Mouse (Mus musculus) liver, postnatal 0 days (tissue): ENCODE results near the gene Ptprk. TPM values are rescaled to one million over a fixed set of nuclear protein-coding genes. Genes with fewer than 3 reads are reported as not detected.

ENCODE experiments used
- ATAC-seq: fragments of 200-750 bp; cut with Nextera tagmentation; 2 replicates; pipeline ENCODE4 v1.8.0; 2017; ENCODE audit warnings: mild to moderate bottlenecking, moderate library complexity
- DNase-seq: peaks from one replicate; pipeline ENCODE4 v3.0.0-alpha.2; 2016
- H3K27ac ChIP-seq: fragments of 300-500 bp; sonication (generic); 2 replicates; pipeline ENCODE4 v1.5.1; 2014; ENCODE audit warnings: antibody characterized with exemption, moderate library complexity, mild to moderate bottlenecking, low read depth
- H3K27me3 ChIP-seq: fragments of 300-500 bp; sonication (generic); 2 replicates; pipeline ENCODE4 v1.6.1; 2014; ENCODE audit warnings: low read length, control low read depth, mixed read lengths; ENCODE audit not compliant: insufficient read depth
- H3K36me3 ChIP-seq: fragments of 300-500 bp; sonication (generic); replicated peaks from 2 replicates; pipeline ENCODE4 v1.6.1; 2014; ENCODE audit warnings: mild to moderate bottlenecking, control low read depth, low read length, moderate library complexity, mixed read lengths; ENCODE audit not compliant: insufficient read depth
- H3K4me1 ChIP-seq: fragments of 300-500 bp; sonication (generic); 2 replicates; pipeline ENCODE4 v1.6.1; 2014; ENCODE audit warnings: antibody characterized with exemption, mild to moderate bottlenecking, control low read depth; ENCODE audit not compliant: insufficient read depth
- H3K4me2 ChIP-seq: fragments of 300-500 bp; sonication (generic); 2 replicates; pipeline ENCODE4 v1.6.1; 2014; ENCODE audit warnings: low read depth, mild to moderate bottlenecking, low read length, moderate library complexity, mixed read lengths
- H3K4me3 ChIP-seq: fragments of 300-500 bp; sonication (generic); 2 replicates; pipeline ENCODE4 v1.5.1; 2014; ENCODE audit warnings: low read depth, low read length
- H3K9ac ChIP-seq: fragments of 300-500 bp; sonication (generic); replicated peaks from 2 replicates; pipeline ENCODE4 v1.6.1; 2014; ENCODE audit warnings: mild to moderate bottlenecking, moderate library complexity
- H3K9me3 ChIP-seq: fragments of 300-500 bp; sonication (generic); 2 replicates; pipeline ENCODE4 v1.6.1; 2016; ENCODE audit warnings: mild to moderate bottlenecking, control low read depth, low read length, mixed read lengths
- CTCF ChIP-seq: sonication (generic); IDR thresholded peaks from 2 replicates; pipeline ENCODE4 v1.5.1; 2016; ENCODE audit warnings: antibody characterized with exemption, low read depth
- EP300 ChIP-seq: IDR thresholded peaks from 2 replicates; pipeline ENCODE4 v1.6.1; 2016; ENCODE audit warnings: antibody characterized with exemption, low read depth, mild to moderate bottlenecking
- WGBS: fragments of 180-500 bp; shearing (Covaris S2); extraction: QIAGEN DNeasy Blood & Tissue Kit; methylation state at CpG from one replicate; pipeline ENCODE4 v1.1.7; 2014; ENCODE audit not compliant: insufficient replicate concordance; 5-methylcytosine and 5-hydroxymethylcytosine counted together
- polyA plus RNA-seq: library from polyadenylated mRNA; unstranded; fragments of >200 nt; fragmentation: Nextera tagmentation; extraction: Ambion mirVana; gene quantifications from 2 replicates; pipeline ENCODE4 v1.2.1, GENCODE M21; 2015

Ptprk gene
- polyA plus RNA-seq, result 9.1 and 11.1 TPM in 2 replicates

DNA sequence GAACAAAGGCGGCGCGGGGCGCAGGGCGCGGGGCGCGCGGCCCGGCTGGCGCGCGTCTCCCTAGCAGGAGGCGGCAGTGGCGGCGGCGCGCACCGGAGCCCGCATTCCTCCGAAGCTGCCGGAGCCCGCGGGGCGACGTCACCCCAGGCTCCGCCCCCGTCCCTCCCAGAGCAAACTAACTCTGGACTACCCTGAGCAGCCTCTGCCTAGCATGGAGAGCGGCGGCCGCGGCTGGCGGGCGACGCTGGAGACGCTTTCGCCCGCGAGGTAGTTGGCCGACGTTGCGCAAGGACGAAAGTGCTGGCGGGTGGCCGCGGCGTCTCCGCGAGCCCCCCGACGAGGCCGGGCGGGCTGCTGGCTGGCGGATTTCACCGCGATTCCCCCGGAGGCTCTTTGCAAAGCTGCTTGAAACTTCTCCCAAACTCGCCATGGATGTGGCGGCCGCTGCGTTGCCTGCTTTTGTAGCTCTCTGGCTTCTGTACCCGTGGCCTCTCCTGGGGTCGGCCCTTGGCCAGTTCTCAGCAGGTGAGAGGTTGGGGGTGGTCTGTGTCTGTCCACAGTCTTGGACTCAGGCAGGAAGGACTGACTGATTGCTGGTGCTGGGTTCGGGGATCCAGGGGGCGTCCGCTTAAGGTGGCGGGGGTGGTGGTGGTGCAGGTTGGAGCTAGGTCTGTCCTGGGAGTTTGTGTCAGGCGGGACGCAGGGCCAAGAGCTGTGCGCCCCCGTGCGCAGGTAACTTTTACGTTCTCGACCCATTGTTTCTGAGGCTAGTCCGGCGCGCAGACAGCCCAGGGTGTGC is at the start of gene Ptprk:
TSS of gene Ptprk (plus strand) at position 168 of the 799 bp plus-strand sequence.
- peak within 1 kb of the TSS; percentile 88 for H3K27ac ChIP-seq
- DNase-seq (peak; percentile 89), ATAC-seq (peak; percentile 97)
- peak within 1 kb of the TSS; percentile 81 for H3K9ac ChIP-seq
- TF ChIP-seq EP300 (no peak), CTCF (no peak)
- no peaks in the 10 kb centered on the region for H3K9me3 ChIP-seq
- H3K4me3 ChIP-seq, result peak within 1 kb of the TSS; percentile 66
- H3K27me3 ChIP-seq, result 0 out of 2 replicates have a peak, but pooled peaks cover 4% of the 10 kb centered on the region
- no peaks in the 10 kb centered on the region for H3K36me3 ChIP-seq
- peak within 1 kb of the TSS; percentile 75 for H3K4me2 ChIP-seq
- peaks cover 3% of the 10 kb centered on the region; the same call in 1 of the 2 replicates for H3K4me1 ChIP-seq
- WGBS, result under 1% methylated on average over 59 of the region's 77 CpGs

DNA sequence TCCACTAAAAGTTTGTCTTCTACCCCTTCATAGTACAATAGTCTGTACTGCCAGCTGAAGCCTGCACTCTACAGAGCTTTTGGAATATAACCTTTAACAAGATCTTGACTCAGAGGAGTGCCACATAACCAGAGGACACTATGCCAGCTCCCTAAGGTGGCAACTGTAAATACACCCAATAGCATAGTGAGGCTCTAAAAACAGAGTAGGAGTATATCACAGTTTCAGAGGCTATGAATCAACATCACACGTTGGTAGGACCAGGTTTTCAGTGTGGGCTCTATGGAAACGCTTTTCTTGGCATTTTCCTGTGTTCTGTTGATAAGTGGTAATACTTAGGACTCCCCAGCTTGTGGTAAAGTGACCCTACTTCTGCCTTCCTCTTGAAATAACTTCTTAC is 46.8 kb upstream of the Ptprk start:
- Histone ChIP-seq H3K27ac (no peak overlapping the region), H3K9ac (no peak overlapping the region), H3K36me3 (no peaks in the 10 kb centered on the region), H3K9me3 (no peaks in the 10 kb centered on the region), H3K4me3 (no peak overlapping the region), H3K27me3 (no peaks in the 10 kb centered on the region), H3K4me1 (no peaks in the 10 kb centered on the region), H3K4me2 (no peak overlapping the region)
- TF ChIP-seq EP300, result no peak
- no peak for DNase-seq
- no peak for ATAC-seq
- 43% methylated on average over 2 of the region's 2 CpGs for whole genome bisulfite sequencing

DNA sequence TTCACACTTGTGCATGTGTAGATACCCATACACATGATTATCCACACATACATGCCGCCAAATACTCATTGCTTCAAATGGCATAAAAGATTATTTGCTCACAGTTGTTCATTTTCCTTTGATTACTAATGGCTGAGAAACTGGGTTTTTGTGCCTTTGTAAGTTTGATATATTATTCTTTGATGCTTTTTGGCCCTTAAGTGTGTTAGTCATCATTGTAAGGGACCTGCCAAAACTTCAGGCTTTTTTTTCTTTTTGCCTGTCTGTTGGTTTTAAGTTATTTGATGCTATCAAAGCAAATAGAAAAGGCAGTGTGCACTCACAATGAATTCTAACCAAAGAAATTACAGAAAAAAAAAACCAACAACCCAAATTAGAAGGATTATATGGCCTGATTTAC is 38.2 kb upstream of the Ptprk start:
- no peaks in the 10 kb centered on the region for H3K36me3 ChIP-seq
- TF ChIP-seq CTCF (no peak), EP300 (no peak)
- ATAC-seq, result no peak
- no peak for DNase-seq
- no peak overlapping the region for H3K4me2 ChIP-seq
- peaks cover 3% of the 10 kb centered on the region; the same call in 1 of the 2 replicates for H3K9me3 ChIP-seq
- H3K4me3 ChIP-seq, result no peak overlapping the region
- H3K27ac ChIP-seq, result no peak overlapping the region
- WGBS, result 85% methylated on average over 1 of the region's 1 CpGs
- H3K27me3 ChIP-seq, result no peaks in the 10 kb centered on the region
- H3K9ac ChIP-seq, result no peak overlapping the region
- H3K4me1 ChIP-seq, result no peaks in the 10 kb centered on the region

- no peak for DNase-seq
- Histone ChIP-seq H3K4me2 (no peak overlapping the region), H3K4me1 (no peaks in the 10 kb centered on the region), H3K27ac (no peak overlapping the region), H3K9me3 (no peaks in the 10 kb centered on the region), H3K27me3 (no peaks in the 10 kb centered on the region), H3K9ac (no peak overlapping the region), H3K36me3 (no peaks in the 10 kb centered on the region), H3K4me3 (no peak overlapping the region)
- ATAC-seq, result no peak
- 77% methylated on average over 4 of the region's 4 CpGs for WGBS
- TF ChIP-seq EP300 (no peak), CTCF (no peak)
These were observed 19.9 kb upstream of the Ptprk start for GRCm38 (mm10) chr10:28054764-28055163.

- no peaks in the 10 kb centered on the region for H3K27me3 ChIP-seq
These were observed 15.4 kb upstream of the Ptprk start for GRCm38 (mm10) chr10:28059222-28059621.

DNA sequence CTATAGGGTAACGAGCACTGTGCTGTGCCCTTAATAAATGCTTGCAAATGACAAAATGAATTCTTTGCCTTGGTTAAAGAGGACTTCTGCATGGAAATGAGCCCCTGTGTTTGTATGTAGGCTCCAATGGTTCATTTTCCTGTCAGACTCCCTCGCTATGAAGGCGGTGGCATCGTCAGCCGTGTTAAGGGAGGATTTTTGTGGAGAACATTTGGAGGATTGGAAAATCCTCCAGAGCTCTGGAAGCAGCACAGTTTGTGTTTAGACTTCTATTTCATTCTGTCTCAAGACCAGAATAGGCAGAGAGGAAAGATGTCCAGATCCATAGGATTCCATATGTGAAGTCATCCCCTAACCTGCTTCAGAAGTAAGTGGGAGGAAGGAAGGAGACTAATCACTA is 6.6 kb upstream of the Ptprk start:
- Histone ChIP-seq H3K9ac (no peak overlapping the region), H3K36me3 (no peaks in the 10 kb centered on the region), H3K27ac (no peak overlapping the region), H3K4me3 (no peak overlapping the region), H3K4me2 (no peak overlapping the region), H3K4me1 (no peaks in the 10 kb centered on the region), H3K9me3 (no peaks in the 10 kb centered on the region), H3K27me3 (no peaks in the 10 kb centered on the region)
- WGBS, result 76% methylated on average over 5 of the region's 5 CpGs
- no peak for ATAC-seq
- TF ChIP-seq CTCF, result no peak
- TF ChIP-seq EP300, result no peak
- no peak for DNase-seq

More at GRCm38 (mm10) chr10:28059222-28059621, 15.4 kb upstream of the Ptprk start:
- TF ChIP-seq EP300 (no peak), CTCF (no peak)
- Histone ChIP-seq H3K4me2 (no peak overlapping the region), H3K9me3 (no peaks in the 10 kb centered on the region; the same call in 1 of the 2 replicates), H3K9ac (no peak overlapping the region), H3K36me3 (no peaks in the 10 kb centered on the region), H3K27ac (no peak overlapping the region), H3K4me1 (no peaks in the 10 kb centered on the region), H3K4me3 (no peak overlapping the region)
- WGBS, result 76% methylated on average over 1 of the region's 1 CpGs
- DNase-seq (no peak), ATAC-seq (no peak)
